Mouse (Mus musculus) lung, adult 2 months (tissue): ENCODE measurements around the gene Prr18.

Source experiments
- CTCF ChIP-seq: fragments of 200-500 bp; IDR thresholded peaks from 2 replicates; pipeline ENCODE4 v1.5.1; 2011; ENCODE audit warnings: mild to moderate bottlenecking, low read length, control low read depth; ENCODE audit not compliant: insufficient read depth
- POLR2A ChIP-seq: fragments of 200-500 bp; IDR thresholded peaks from 2 replicates; pipeline ENCODE4 v1.6.1; 2011; ENCODE audit warnings: low read depth, mild to moderate bottlenecking, control low read depth, low read length, borderline replicate concordance; ENCODE audit errors: extremely low read depth

- TF ChIP-seq CTCF (no peak), POLR2A (no peak)
Observed at GRCm38 (mm10) chr17:8371834-8372233, 34.6 kb downstream of the Prr18 start.
